Mouse (Mus musculus): ENCODE data around the gene Cnga4. TPM values are rescaled to one million over a fixed set of nuclear protein-coding genes. Genes with fewer than 3 reads are reported as not detected.
A peak's percentile ranks its signal among the peaks of the same experiment; 100 is the strongest.
"Not testable (repeated sequence)": the region's sequence is repeated elsewhere in the genome, so short reads cannot be mapped to it uniquely, and the experiment has no call there.

Cnga4 gene
- polyA plus RNA-seq (2014; fragmentation: Nextera tagmentation; extraction: Ambion mirVana), result 0.10 and 0.36 TPM in 2 replicates

GRCm38 (mm10) chr7:105404268-105404667, at the start of gene Cnga4:
Gene Cnga4 (plus strand): TSS chr7:105404568.
- H3K4me2 ChIP-seq (ENCODE audit: low read depth, low read length), result no peak within 1 kb of the TSS
- no peak for ATAC-seq (ENCODE audit: low read depth)
- no peaks in the 10 kb centered on the region for H3K36me3 ChIP-seq (ENCODE audit: control insufficient read depth, insufficient read depth, low read length)
- DNase-seq (ENCODE audit: low spot score), result peak; percentile 24
- H3K9ac ChIP-seq (ENCODE audit: low read depth, low read length), result no peak within 1 kb of the TSS
- no peaks in the 10 kb centered on the region for H3K4me1 ChIP-seq (ENCODE audit: control insufficient read depth, insufficient read depth, low read length)
- H3K4me3 ChIP-seq (ENCODE audit: low read depth, low read length), result no peak within 1 kb of the TSS
- WGBS, result 62% methylated on average over 5 of the region's 5 CpGs
- H3K27ac ChIP-seq (replicated peaks; ENCODE audit: low read depth, low read length), result no peak within 1 kb of the TSS
- no peaks in the 10 kb centered on the region for H3K9me3 ChIP-seq (ENCODE audit: control insufficient read depth, low read length)
- H3K27me3 ChIP-seq (replicated peaks; ENCODE audit: control insufficient read depth, insufficient read depth, low read length), result no peaks in the 10 kb centered on the region

DNA sequence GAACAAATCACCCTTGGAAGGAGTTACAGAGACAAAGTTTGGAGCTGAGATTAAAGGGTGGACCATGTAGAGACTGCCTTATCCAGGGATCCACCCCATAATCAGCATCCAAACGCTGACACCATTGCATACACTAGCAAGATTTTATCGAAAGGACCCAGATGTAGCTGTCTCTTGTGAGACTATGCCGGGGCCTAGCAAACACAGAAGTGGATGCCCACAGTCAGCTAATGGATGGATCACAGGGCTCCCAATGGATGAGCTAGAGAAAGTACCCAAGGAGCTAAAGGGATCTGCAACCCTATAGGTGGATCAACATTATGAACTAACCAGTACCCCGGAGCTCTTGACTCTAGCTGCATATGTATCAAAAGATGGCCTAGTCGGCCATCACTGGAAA, 48.3 kb upstream of the Cnga4 start:
- not testable (repeated sequence) for H3K9ac ChIP-seq (ENCODE audit: low read depth, low read length); H3K27me3 ChIP-seq (replicated peaks; ENCODE audit: control insufficient read depth, insufficient read depth, low read length); H3K9me3 ChIP-seq (ENCODE audit: control insufficient read depth, low read length); DNase-seq (ENCODE audit: low spot score); H3K4me3 ChIP-seq (ENCODE audit: low read depth, low read length); H3K27ac ChIP-seq (replicated peaks; ENCODE audit: low read depth, low read length); H3K4me2 ChIP-seq (ENCODE audit: low read depth, low read length); H3K4me1 ChIP-seq (ENCODE audit: control insufficient read depth, insufficient read depth, low read length); ATAC-seq (ENCODE audit: low read depth); H3K36me3 ChIP-seq (ENCODE audit: control insufficient read depth, insufficient read depth, low read length)
- no CpG with 5 or more reads among the region's 5 CpGs for WGBS

GRCm38 (mm10) chr7:105356487-105356886, 47.9 kb upstream of the Cnga4 start:
- not testable (repeated sequence) for H3K4me2 ChIP-seq (ENCODE audit: low read depth, low read length); H3K4me1 ChIP-seq (ENCODE audit: control insufficient read depth, insufficient read depth, low read length); H3K4me3 ChIP-seq (ENCODE audit: low read depth, low read length); H3K27me3 ChIP-seq (replicated peaks; ENCODE audit: control insufficient read depth, insufficient read depth, low read length); ATAC-seq (ENCODE audit: low read depth); H3K27ac ChIP-seq (replicated peaks; ENCODE audit: low read depth, low read length); H3K36me3 ChIP-seq (ENCODE audit: control insufficient read depth, insufficient read depth, low read length); H3K9me3 ChIP-seq (ENCODE audit: control insufficient read depth, low read length); H3K9ac ChIP-seq (ENCODE audit: low read depth, low read length); DNase-seq (ENCODE audit: low spot score)
- WGBS, result 86% methylated on average over 1 of the region's 2 CpGs

DNA sequence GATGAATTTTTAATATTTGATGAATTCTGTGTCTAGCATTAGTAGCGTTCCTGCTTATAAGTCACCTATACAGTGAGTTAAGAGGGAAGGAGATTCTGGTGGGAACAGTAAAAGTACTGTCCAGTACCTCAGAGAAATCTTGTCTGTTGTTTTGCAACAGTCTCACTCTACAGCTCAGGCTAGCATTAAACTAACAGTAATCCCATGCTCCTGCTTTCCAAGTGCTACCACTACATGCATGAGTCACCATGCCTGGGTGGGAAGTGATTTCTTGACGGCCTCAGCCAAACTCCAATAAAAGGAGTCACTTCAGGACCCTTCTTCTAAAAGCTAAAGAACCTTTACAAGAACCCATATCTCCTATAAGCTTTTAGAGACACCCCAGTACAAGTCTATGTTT, 42.7 kb upstream of the Cnga4 start:
- no peak for ATAC-seq (ENCODE audit: low read depth)
- WGBS, result 79% methylated on average over 2 of the region's 2 CpGs

DNA sequence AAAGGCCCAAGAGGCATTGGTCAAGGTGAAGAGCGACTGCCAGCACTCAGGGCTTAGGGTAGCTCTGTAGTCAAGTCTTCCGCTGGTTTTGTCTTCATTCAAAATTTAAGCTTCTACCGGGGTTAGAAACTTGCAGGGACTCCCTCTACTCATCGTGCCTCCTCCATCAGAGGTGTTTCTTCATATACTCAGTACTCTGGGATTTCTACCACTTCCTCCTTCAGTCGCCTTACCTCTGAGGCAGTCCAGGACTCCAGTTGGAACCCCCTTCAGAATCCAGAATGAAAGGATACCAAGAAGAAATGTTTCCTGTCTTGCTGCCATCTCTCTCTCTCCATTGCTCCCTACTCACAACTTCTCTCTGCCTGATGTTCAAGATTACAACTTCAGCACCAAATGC, 37.1 kb upstream of the Cnga4 start:
- WGBS, result 84% methylated on average over 5 of the region's 5 CpGs
- no peak overlapping the region for H3K4me3 ChIP-seq (ENCODE audit: low read depth, low read length)
- DNase-seq (ENCODE audit: low spot score) (no peak), ATAC-seq (ENCODE audit: low read depth) (no peak)
- H3K27me3 ChIP-seq (replicated peaks; ENCODE audit: control insufficient read depth, insufficient read depth, low read length), result no peaks in the 10 kb centered on the region
- H3K9me3 ChIP-seq (ENCODE audit: control insufficient read depth, low read length), result no peaks in the 10 kb centered on the region
- H3K27ac ChIP-seq (replicated peaks; ENCODE audit: low read depth, low read length), result no peak overlapping the region
- H3K4me2 ChIP-seq (ENCODE audit: low read depth, low read length), result no peak overlapping the region
- no peaks in the 10 kb centered on the region for H3K4me1 ChIP-seq (ENCODE audit: control insufficient read depth, insufficient read depth, low read length)
- H3K9ac ChIP-seq (ENCODE audit: low read depth, low read length), result no peak overlapping the region
- peaks cover 4% of the 10 kb centered on the region; the same call in 1 of the 2 replicates for H3K36me3 ChIP-seq (ENCODE audit: control insufficient read depth, insufficient read depth, low read length)

More for the DNA sequence above, 42.7 kb upstream of the Cnga4 start:
- Histone ChIP-seq H3K9me3 (ENCODE audit: control insufficient read depth, low read length) (no peaks in the 10 kb centered on the region), H3K9ac (ENCODE audit: low read depth, low read length) (no peak overlapping the region), H3K27me3 (replicated peaks; ENCODE audit: control insufficient read depth, insufficient read depth, low read length) (no peaks in the 10 kb centered on the region), H3K27ac (replicated peaks; ENCODE audit: low read depth, low read length) (no peak overlapping the region), H3K36me3 (ENCODE audit: control insufficient read depth, insufficient read depth, low read length) (no peaks in the 10 kb centered on the region), H3K4me1 (ENCODE audit: control insufficient read depth, insufficient read depth, low read length) (no peaks in the 10 kb centered on the region), H3K4me2 (ENCODE audit: low read depth, low read length) (no peak overlapping the region), H3K4me3 (ENCODE audit: low read depth, low read length) (no peak overlapping the region)
- no peak for DNase-seq (ENCODE audit: low spot score)

- no peak for ATAC-seq (ENCODE audit: low read depth)
- WGBS, result 93% methylated on average over 1 of the region's 1 CpGs
- no peak within 1 kb of the TSS for H3K27ac ChIP-seq (replicated peaks; ENCODE audit: low read depth, low read length)
- no peaks in the 10 kb centered on the region for H3K4me1 ChIP-seq (ENCODE audit: control insufficient read depth, insufficient read depth, low read length)
- no peaks in the 10 kb centered on the region for H3K27me3 ChIP-seq (replicated peaks; ENCODE audit: control insufficient read depth, insufficient read depth, low read length)
- no peak within 1 kb of the TSS for H3K4me3 ChIP-seq (ENCODE audit: low read depth, low read length)
- no peak within 1 kb of the TSS for H3K4me2 ChIP-seq (ENCODE audit: low read depth, low read length)
- H3K36me3 ChIP-seq (ENCODE audit: control insufficient read depth, insufficient read depth, low read length), result peaks cover 7% of the 10 kb centered on the region; the same call in 1 of the 2 replicates
- no peak within 1 kb of the TSS for H3K9ac ChIP-seq (ENCODE audit: low read depth, low read length)
- no peaks in the 10 kb centered on the region for H3K9me3 ChIP-seq (ENCODE audit: control insufficient read depth, low read length)
- DNase-seq (ENCODE audit: low spot score), result no peak
Measured at GRCm38 (mm10) chr7:105367930-105368329, 36.4 kb upstream of the Cnga4 start, which contains the start of gene Olfr692. Gene Olfr692 (plus strand): TSS chr7:105368230.

DNA sequence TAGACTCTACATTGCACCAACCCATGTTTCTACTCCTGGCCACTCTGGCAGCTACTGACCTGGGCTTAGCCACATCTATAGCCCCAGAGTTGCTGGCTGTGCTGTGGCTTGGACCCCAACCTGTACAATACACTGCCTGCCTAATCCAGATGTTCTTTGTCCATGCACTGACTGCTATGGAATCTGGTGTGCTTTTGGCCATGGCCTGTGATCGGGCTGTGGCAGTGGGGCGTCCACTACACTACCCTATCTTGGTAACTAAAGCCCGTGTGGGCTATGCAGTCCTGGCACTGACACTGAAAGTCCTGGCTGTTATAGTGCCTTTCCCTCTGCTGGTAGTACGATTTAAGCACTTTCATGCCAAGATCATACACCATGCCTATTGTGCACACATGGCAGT, 35.8 kb upstream of the Cnga4 start:
- H3K4me1 ChIP-seq (ENCODE audit: control insufficient read depth, insufficient read depth, low read length), result no peaks in the 10 kb centered on the region
- WGBS, result 92% methylated on average over 4 of the region's 4 CpGs
- H3K4me3 ChIP-seq (ENCODE audit: low read depth, low read length), result no peak overlapping the region
- no peaks in the 10 kb centered on the region for H3K9me3 ChIP-seq (ENCODE audit: control insufficient read depth, low read length)
- no peak for ATAC-seq (ENCODE audit: low read depth)
- peaks cover 8% of the 10 kb centered on the region; the same call in 1 of the 2 replicates for H3K36me3 ChIP-seq (ENCODE audit: control insufficient read depth, insufficient read depth, low read length)
- no peak overlapping the region for H3K9ac ChIP-seq (ENCODE audit: low read depth, low read length)
- no peak overlapping the region for H3K4me2 ChIP-seq (ENCODE audit: low read depth, low read length)
- H3K27ac ChIP-seq (replicated peaks; ENCODE audit: low read depth, low read length), result no peak overlapping the region
- H3K27me3 ChIP-seq (replicated peaks; ENCODE audit: control insufficient read depth, insufficient read depth, low read length), result no peaks in the 10 kb centered on the region
- no peak for DNase-seq (ENCODE audit: low spot score)

DNA sequence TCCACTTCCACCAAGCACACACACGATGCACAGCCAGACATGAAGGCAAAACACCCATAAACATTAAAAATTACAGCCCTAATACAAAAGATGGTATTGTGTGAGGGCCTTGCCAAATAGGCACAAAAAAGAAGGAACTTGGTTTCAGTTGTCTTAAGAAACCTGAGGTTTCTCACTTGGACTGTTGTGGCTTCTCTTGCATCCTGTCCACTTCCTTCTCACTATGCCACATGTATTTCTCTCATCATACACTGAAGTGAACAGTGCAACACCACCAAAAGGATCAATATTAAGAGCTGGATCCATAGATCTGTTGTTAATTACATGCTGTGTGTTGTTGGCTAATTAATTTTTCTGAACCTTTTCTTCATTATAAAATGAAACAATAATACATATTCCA, 31.5 kb upstream of the Cnga4 start:
- WGBS, result 92% methylated on average over 1 of the region's 1 CpGs
- H3K9me3 ChIP-seq (ENCODE audit: control insufficient read depth, low read length), result no peaks in the 10 kb centered on the region
- no peak overlapping the region for H3K4me3 ChIP-seq (ENCODE audit: low read depth, low read length)
- no peaks in the 10 kb centered on the region for H3K27me3 ChIP-seq (replicated peaks; ENCODE audit: control insufficient read depth, insufficient read depth, low read length)
- H3K36me3 ChIP-seq (ENCODE audit: control insufficient read depth, insufficient read depth, low read length), result peaks cover 39% of the 10 kb centered on the region
- no peaks in the 10 kb centered on the region for H3K4me1 ChIP-seq (ENCODE audit: control insufficient read depth, insufficient read depth, low read length)
- no peak overlapping the region for H3K4me2 ChIP-seq (ENCODE audit: low read depth, low read length)
- H3K27ac ChIP-seq (replicated peaks; ENCODE audit: low read depth, low read length), result no peak overlapping the region
- DNase-seq (ENCODE audit: low spot score) (no peak), ATAC-seq (ENCODE audit: low read depth) (no peak)
- H3K9ac ChIP-seq (ENCODE audit: low read depth, low read length), result no peak overlapping the region

GRCm38 (mm10) chr7:105373509-105373908, 30.9 kb upstream of the Cnga4 start:
- Histone ChIP-seq H3K4me3 (ENCODE audit: low read depth, low read length) (no peak overlapping the region), H3K36me3 (ENCODE audit: control insufficient read depth, insufficient read depth, low read length) (peaks cover 45% of the 10 kb centered on the region), H3K27ac (replicated peaks; ENCODE audit: low read depth, low read length) (no peak overlapping the region), H3K27me3 (replicated peaks; ENCODE audit: control insufficient read depth, insufficient read depth, low read length) (no peaks in the 10 kb centered on the region), H3K9me3 (ENCODE audit: control insufficient read depth, low read length) (no peaks in the 10 kb centered on the region), H3K9ac (ENCODE audit: low read depth, low read length) (no peak overlapping the region), H3K4me1 (ENCODE audit: control insufficient read depth, insufficient read depth, low read length) (no peaks in the 10 kb centered on the region), H3K4me2 (ENCODE audit: low read depth, low read length) (no peak overlapping the region)
- 93% methylated on average over 4 of the region's 4 CpGs for WGBS
- ATAC-seq (ENCODE audit: low read depth) (no peak), DNase-seq (ENCODE audit: low spot score) (no peak)

Data from embryonic facial prominence, embryonic 14.5 days (tissue).